Mouse (Mus musculus) adrenal gland, adult 8-10 months (tissue): ENCODE results near the gene Reck. TPM values are rescaled to one million over a fixed set of nuclear protein-coding genes. Genes with fewer than 3 reads are reported as not detected.

Source experiments
- total RNA-seq, 4 experiments: library from RNA; stranded (reverse); gene quantifications; 2 replicates each; pipeline ENCODE4 v1.2.4; 2022

Reck gene
- total RNA-seq, 4 experiments from 2014 or later, result 21.6 to 45.0 (median 32.0) TPM

Other genes starting within 250 kb of the Reck start
- gene Npr2, start 243.6 kb upstream of the Reck start, total RNA-seq, result 10 to 100 TPM; 29.6 to 78.6 (median 54.0) TPM
- 1 to 10 TPM in 3 of 4 experiments, under 1 TPM in 1; 0.58 to 2.3 (median 1.4) TPM for gene Spag8, start 221.9 kb upstream of the Reck start, total RNA-seq
- gene Hint2, start 219.1 kb upstream of the Reck start, total RNA-seq, result 100 to 1,000 TPM in 1 of 4 experiments, 10 to 100 TPM in 3; 80.8 to 112 (median 97.8) TPM
- 10 to 100 TPM in 2 of 4 experiments, 1 to 10 TPM in 2; 6.0 to 10.9 (median 8.3) TPM for gene Tmem8b, start 206.6 kb upstream of the Reck start, total RNA-seq
- under 1 TPM; 0.14 to 0.67 (median 0.41) TPM for gene Fam221b, start 206.4 kb upstream of the Reck start, total RNA-seq
- not detected for gene Olfr70, start 174.7 kb upstream of the Reck start, total RNA-seq
- gene Olfr71, start 165.3 kb upstream of the Reck start, total RNA-seq, result not detected
- gene Hrct1, start 148.3 kb upstream of the Reck start, total RNA-seq, result 1 to 10 TPM; 1.4 to 4.8 (median 2.6) TPM
- 1 to 10 TPM; 1.6 to 2.3 (median 1.9) TPM for gene Spaar, start 145.5 kb upstream of the Reck start, total RNA-seq
- gene Olfr159, start 104.5 kb upstream of the Reck start, total RNA-seq, result not detected
- gene Olfr156, start 51.6 kb upstream of the Reck start, total RNA-seq, result not detected
- gene Olfr157, start 35.3 kb upstream of the Reck start, total RNA-seq, result not detected
- not detected for gene Olfr155, start 24.0 kb upstream of the Reck start, total RNA-seq
- gene Glipr2, start 81.9 kb downstream of the Reck start, total RNA-seq, result 1 to 10 TPM; 1.8 to 3.1 (median 2.0) TPM
- not detected for gene Ccin, start 108.0 kb downstream of the Reck start, total RNA-seq
- gene Clta, start 128.9 kb downstream of the Reck start, total RNA-seq, result 100 to 1,000 TPM; 165 to 181 (median 177) TPM
- 10 to 100 TPM; 38.9 to 51.1 (median 45.4) TPM for gene Gne, start 208.6 kb downstream of the Reck start, total RNA-seq